Mouse (Mus musculus) embryonic facial prominence, embryonic 12.5 days (tissue): Measurements from ENCODE around the gene Rhoq. TPM values are rescaled to one million over a fixed set of nuclear protein-coding genes. Genes with fewer than 3 reads are reported as not detected.

Experiments used
- polyA plus RNA-seq: library from polyadenylated mRNA; unstranded; fragments of >200 nt; fragmentation: Nextera tagmentation; extraction: Ambion mirVana; gene quantifications from 2 replicates; pipeline ENCODE4 v1.2.1, GENCODE M21; 2016

Rhoq gene
- polyA plus RNA-seq, 1 experiment from 2014 or later: 30.0 TPM

Other genes with a start within 250 kb of the Rhoq start
- gene Epas1, start 209.4 kb upstream of the Rhoq start, polyA plus RNA-seq: 2.9 and 3.1 TPM in 2 replicates
- not detected in 2 replicates for gene Tmem247, start 45.7 kb upstream of the Rhoq start, polyA plus RNA-seq
- gene Atp6v1e2, start 15.2 kb upstream of the Rhoq start, polyA plus RNA-seq: not detected in 2 replicates
- 32.1 and 32.7 TPM in 2 replicates for gene Pigf, start 62.3 kb downstream of the Rhoq start, polyA plus RNA-seq
- gene Cript, start 62.5 kb downstream of the Rhoq start, polyA plus RNA-seq: 144 and 152 TPM in 2 replicates
- 19.1 and 23.6 TPM in 2 replicates for gene Socs5, start 144.6 kb downstream of the Rhoq start, polyA plus RNA-seq